Mouse (Mus musculus) left cerebral cortex, postnatal 36 days (tissue): ENCODE results near the gene Riok2. TPM values are rescaled to one million over a fixed set of nuclear protein-coding genes. Genes with fewer than 3 reads are reported as not detected.
A peak's percentile ranks its signal among the peaks of the same experiment; 100 is the strongest.
"Not testable (repeated sequence)": the region's sequence is repeated elsewhere in the genome, so short reads cannot be mapped to it uniquely, and the experiment has no call there.

Source experiments
- DNase-seq, 2 experiments: peaks; one replicate each; pipeline ENCODE4 v3.0.0; 2021 to 2022; ENCODE audit warnings: low spot score in 2 of 2, mixed read lengths in 1 of 2
- intact Hi-C: fragments of 180-260 bp; cut with DNase I; formaldehyde crosslinking; loops from one replicate; pipeline ENCODE4 v1.15.1; 2025
- total RNA-seq, 2 experiments: library from RNA; stranded (reverse); gene quantifications; 2 replicates each; pipeline ENCODE4 v1.2.3; 2021

Riok2 gene
- total RNA-seq = 10 to 100 TPM; 17.2 to 19.0 TPM

GRCm38 (mm10) chr17:17373918-17374910, at the start of gene Riok2:
Gene Riok2, plus strand, starts transcription at chr17:17374309.
- DNase-seq = peak; percentile 80 to 90
- intact Hi-C loops = loop anchor here (5.0 kb wide), 1 partner anchor 372 kb away; no protein-coding TSS in a partner anchor

GRCm38 (mm10) chr17:17326022-17326421, 48.1 kb upstream of the Riok2 start:
- intact Hi-C loops, DNase-seq: not testable (repeated sequence)

- DNase-seq = no peak
- intact Hi-C loops = no loop called here
These were observed 47.5 kb upstream of the Riok2 start for GRCm38 (mm10) chr17:17326636-17327035.

- DNase-seq = peak; percentile 3 to 6
- intact Hi-C loops = not testable (repeated sequence)
These were observed 28.5 kb upstream of the Riok2 start for GRCm38 (mm10) chr17:17345374-17346183.

- DNase-seq, intact Hi-C loops: not testable (repeated sequence)
These were observed 27.8 kb upstream of the Riok2 start for GRCm38 (mm10) chr17:17346281-17346680.

GRCm38 (mm10) chr17:17373550-17373917, 575 bp upstream of the Riok2 start:
- DNase-seq = no peak
- intact Hi-C loops = loop anchor here (5.0 kb wide), 1 partner anchor 371 kb away; no protein-coding TSS in a partner anchor

- intact Hi-C loops = no loop called here
- DNase-seq = no peak
These were observed 1.5 kb downstream of the Riok2 start for GRCm38 (mm10) chr17:17375581-17375980.

- intact Hi-C loops = no loop called here
These were observed 9.6 kb downstream of the Riok2 start for GRCm38 (mm10) chr17:17383703-17384102.

GRCm38 (mm10) chr17:17384502-17384901, 10.4 kb downstream of the Riok2 start:
- DNase-seq = no peak
- intact Hi-C loops = no loop called here

More at GRCm38 (mm10) chr17:17383703-17384102, 9.6 kb downstream of the Riok2 start:
- DNase-seq = no peak

- no peak for DNase-seq
- intact Hi-C loops = no loop called here
These were observed 12.0 kb downstream of the Riok2 start for GRCm38 (mm10) chr17:17386117-17386516.

- DNase-seq = no peak
- intact Hi-C loops = loop anchor here (5.0 to 10.0 kb wide), 3 partner anchors 173 to 355 kb away; partner anchors contain the start of gene Lnpep
These were observed 17.7 kb downstream of the Riok2 start for GRCm38 (mm10) chr17:17391823-17392222.

- peak in 1 of 2 experiments; percentile 7 for DNase-seq
- intact Hi-C loops = loop anchor here (5.0 to 10.0 kb wide), 3 partner anchors 172 to 354 kb away; partner anchors contain the start of gene Lnpep
These were observed 18.8 kb downstream of the Riok2 start for GRCm38 (mm10) chr17:17392863-17393262.

- DNase-seq = no peak
These were observed 19.2 kb downstream of the Riok2 start for GRCm38 (mm10) chr17:17393300-17393699.

GRCm38 (mm10) chr17:17394336-17394735, 20.2 kb downstream of the Riok2 start:
- intact Hi-C loops = loop anchor here (2.0 to 10.0 kb wide), 4 partner anchors 170 to 353 kb away; partner anchors contain the start of gene Lnpep

More at GRCm38 (mm10) chr17:17393300-17393699, 19.2 kb downstream of the Riok2 start:
- intact Hi-C loops = loop anchor here (5.0 to 10.0 kb wide), 3 partner anchors 172 to 354 kb away; partner anchors contain the start of gene Lnpep

GRCm38 (mm10) chr17:17396869-17397268, 22.8 kb downstream of the Riok2 start:
- DNase-seq = no peak
- intact Hi-C loops = loop anchor here (10.0 kb wide), 1 partner anchor 168 kb away; no protein-coding TSS in a partner anchor

More at GRCm38 (mm10) chr17:17394336-17394735, 20.2 kb downstream of the Riok2 start:
- DNase-seq = peak; percentile 70 to 84

- no peak for DNase-seq
- intact Hi-C loops = loop anchor here (10.0 kb wide), 1 partner anchor 166 kb away; no protein-coding TSS in a partner anchor
These were observed 24.6 kb downstream of the Riok2 start for GRCm38 (mm10) chr17:17398664-17399063.

- DNase-seq = peak; percentile 71 to 78
- intact Hi-C loops = loop anchor here (5.0 kb wide), 1 partner anchor 425 kb away; the partner anchor contains the start of gene Spaca6
These were observed 28.3 kb downstream of the Riok2 start, which contains the start of gene Lix1 for GRCm38 (mm10) chr17:17402222-17403004. Gene Lix1, plus strand, starts transcription at chr17:17402672.

- DNase-seq = no peak
These were observed 28.9 kb downstream of the Riok2 start for GRCm38 (mm10) chr17:17403038-17403437.

More at GRCm38 (mm10) chr17:17403038-17403437, 28.9 kb downstream of the Riok2 start:
- intact Hi-C loops = loop anchor here (5.0 kb wide), 1 partner anchor 424 kb away; the partner anchor contains the start of gene Spaca6
